Mouse (Mus musculus) adipocyte (in vitro differentiated cells): ENCODE measurements around the gene Faf2.

ENCODE experiments used
- DNase-seq: peaks from one replicate; pipeline ENCODE4 v3.0.0-alpha.2; 2016; ENCODE audit warnings: low spot score

Gene Faf2

GRCm38 (mm10) chr13:54680184-54680853, 58.7 kb downstream of the Faf2 start:
- DNase-seq, result no peak

GRCm38 (mm10) chr13:54681291-54681690, 59.7 kb downstream of the Faf2 start:
- no peak for DNase-seq

- DNase-seq, result no peak
Observed at GRCm38 (mm10) chr13:54683301-54683700, 61.7 kb downstream of the Faf2 start.

GRCm38 (mm10) chr13:54684140-54684896, 62.7 kb downstream of the Faf2 start:
- DNase-seq, result no peak

- DNase-seq, result peak; percentile 69
Observed at GRCm38 (mm10) chr13:54685174-54685573, 63.6 kb downstream of the Faf2 start.

GRCm38 (mm10) chr13:54686139-54687053, 64.8 kb downstream of the Faf2 start:
- DNase-seq, result no peak

GRCm38 (mm10) chr13:54687096-54687495, 65.5 kb downstream of the Faf2 start:
- peak; percentile 79 for DNase-seq

- peak; percentile 94 for DNase-seq
Observed at GRCm38 (mm10) chr13:54687575-54688424, 66.2 kb downstream of the Faf2 start.

GRCm38 (mm10) chr13:54690151-54690740, 68.7 kb downstream of the Faf2 start:
- no peak for DNase-seq

- no peak for DNase-seq
Observed at GRCm38 (mm10) chr13:54691737-54692136, 70.2 kb downstream of the Faf2 start.

- DNase-seq, result no peak
Observed at GRCm38 (mm10) chr13:54692711-54693557, 71.3 kb downstream of the Faf2 start.

- DNase-seq, result peak; percentile 98
Observed at GRCm38 (mm10) chr13:54693558-54694347, 72.2 kb downstream of the Faf2 start, which contains the start of gene Rnf44. TSS of gene Rnf44 (minus strand) at chr13:54693907.

- no peak for DNase-seq
Observed at GRCm38 (mm10) chr13:54694348-54695060, 72.9 kb downstream of the Faf2 start.

GRCm38 (mm10) chr13:54695479-54696230, 74.1 kb downstream of the Faf2 start:
- DNase-seq, result no peak

- DNase-seq, result no peak
Observed at GRCm38 (mm10) chr13:54701243-54701642, 79.7 kb downstream of the Faf2 start, which contains the start of gene Cdhr2. TSS of gene Cdhr2 (plus strand) at chr13:54701461.

- no peak for DNase-seq
Observed at GRCm38 (mm10) chr13:54702507-54702906, 80.9 kb downstream of the Faf2 start.

- no peak for DNase-seq
Observed at GRCm38 (mm10) chr13:54704890-54705289, 83.3 kb downstream of the Faf2 start.

- DNase-seq, result no peak
Observed at GRCm38 (mm10) chr13:54710866-54711265, 89.3 kb downstream of the Faf2 start.
